Mouse (Mus musculus): ENCODE measurements around the gene Tnfrsf13c.

The Tnfrsf13c gene

GRCm38 (mm10) chr15:82217039-82217438, 7.1 kb downstream of the Tnfrsf13c start:
- TF ChIP-seq GATA4 (IDR thresholded peaks at IDR 0.05; ENCODE audit: insufficient replicate concordance, low read length), result no peak

- no peak for TF ChIP-seq GATA4 (IDR thresholded peaks at IDR 0.05; ENCODE audit: insufficient replicate concordance, low read length)
Observed at GRCm38 (mm10) chr15:82216142-82216827, 7.9 kb downstream of the Tnfrsf13c start.

GRCm38 (mm10) chr15:82215332-82216046, 8.7 kb downstream of the Tnfrsf13c start:
- TF ChIP-seq GATA4 (IDR thresholded peaks at IDR 0.05; ENCODE audit: insufficient replicate concordance, low read length), result no peak

- TF ChIP-seq GATA4 (IDR thresholded peaks at IDR 0.05; ENCODE audit: insufficient replicate concordance, low read length), result no peak
Observed at GRCm38 (mm10) chr15:82213222-82213621, 10.9 kb downstream of the Tnfrsf13c start.

GRCm38 (mm10) chr15:82212752-82213063, 11.5 kb downstream of the Tnfrsf13c start, which contains the start of gene Shisa8:
TSS of gene Shisa8 (minus strand) at chr15:82212815.
- TF ChIP-seq GATA4 (IDR thresholded peaks at IDR 0.05; ENCODE audit: insufficient replicate concordance, low read length), result no peak

- no peak for TF ChIP-seq GATA4 (IDR thresholded peaks at IDR 0.05; ENCODE audit: insufficient replicate concordance, low read length)
Observed at GRCm38 (mm10) chr15:82211911-82212751, 12.0 kb downstream of the Tnfrsf13c start.

- no peak for TF ChIP-seq GATA4 (IDR thresholded peaks at IDR 0.05; ENCODE audit: insufficient replicate concordance, low read length)
Observed at GRCm38 (mm10) chr15:82211281-82211680, 12.9 kb downstream of the Tnfrsf13c start.

- no peak for TF ChIP-seq GATA4 (IDR thresholded peaks at IDR 0.05; ENCODE audit: insufficient replicate concordance, low read length)
Observed at GRCm38 (mm10) chr15:82210801-82211200, 13.4 kb downstream of the Tnfrsf13c start.

- no peak for TF ChIP-seq GATA4 (IDR thresholded peaks at IDR 0.05; ENCODE audit: insufficient replicate concordance, low read length)
Observed at GRCm38 (mm10) chr15:82209295-82210050, 14.7 kb downstream of the Tnfrsf13c start.

GRCm38 (mm10) chr15:82208307-82208706, 15.9 kb downstream of the Tnfrsf13c start:
- no peak for TF ChIP-seq GATA4 (IDR thresholded peaks at IDR 0.05; ENCODE audit: insufficient replicate concordance, low read length)

- no peak for TF ChIP-seq GATA4 (IDR thresholded peaks at IDR 0.05; ENCODE audit: insufficient replicate concordance, low read length)
Observed at GRCm38 (mm10) chr15:82207504-82208219, 16.5 kb downstream of the Tnfrsf13c start.

GRCm38 (mm10) chr15:82207105-82207459, 17.1 kb downstream of the Tnfrsf13c start:
- no peak for TF ChIP-seq GATA4 (IDR thresholded peaks at IDR 0.05; ENCODE audit: insufficient replicate concordance, low read length)

GRCm38 (mm10) chr15:82206365-82207104, 17.6 kb downstream of the Tnfrsf13c start:
- TF ChIP-seq GATA4 (IDR thresholded peaks at IDR 0.05; ENCODE audit: insufficient replicate concordance, low read length), result no peak
